12 mouse cellular contexts compared by ENCODE assay signal in the genomic region with DNA sequence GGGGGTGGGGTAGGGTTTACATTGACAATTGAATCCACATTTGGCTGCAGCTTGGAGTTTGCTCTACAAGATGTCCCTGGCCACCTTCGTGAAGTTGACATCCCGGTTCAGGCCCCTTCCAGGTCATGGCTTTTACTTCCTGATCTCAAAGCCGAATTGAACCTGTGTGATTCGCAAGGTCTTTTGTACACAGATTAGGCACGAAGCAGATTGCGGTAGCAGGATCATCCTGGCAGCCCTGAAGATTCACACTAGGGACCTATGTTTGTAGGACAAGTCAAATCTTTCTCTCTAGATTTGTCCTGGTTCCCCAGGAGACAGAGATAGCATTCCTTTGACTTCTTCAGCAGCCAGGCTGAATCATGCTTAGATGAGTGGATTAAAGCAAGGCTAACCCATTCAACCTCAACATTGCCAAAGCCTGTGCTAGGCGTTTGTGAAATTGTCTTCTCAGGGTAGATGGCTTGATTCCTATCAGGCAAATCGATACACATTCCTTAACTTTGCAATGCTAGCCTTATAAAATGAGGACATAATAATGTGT.
A peak's percentile ranks its signal among the peaks of the same experiment; 100 is the strongest.
DNase-seq lines count a peak whose midpoint lies in the region; ATAC-seq and TF ChIP-seq lines count a peak whose summit lies in the region.
"Had no signal": no experiment of that assay in that cellular context is flagged by ENCODE, and none has a peak within 500 bp of the region (broad histone marks: within the 10 kb centered on the region; RNA-seq: fewer than 3 reads in every experiment).

No protein-coding gene starts in this region.

- no peaks in the 10 kb centered on the region for H3K9me3 ChIP-seq in intestine, embryonic 14.5 days (ENCODE audit: control insufficient read depth, low read length)
- H3K9me3 ChIP-seq in intestine, postnatal 0 days (ENCODE audit: control insufficient read depth): no peaks in the 10 kb centered on the region
- H3K9me3 ChIP-seq in embryonic facial prominence, embryonic 14.5 days (ENCODE audit: control insufficient read depth, low read length): no peaks in the 10 kb centered on the region
- H3K9me3 ChIP-seq in hindbrain, embryonic 16.5 days (ENCODE audit: control insufficient read depth, low read length): no peaks in the 10 kb centered on the region
- no peaks in the 10 kb centered on the region for H3K9me3 ChIP-seq in midbrain, embryonic 16.5 days (replicated peaks; ENCODE audit: control insufficient read depth, low read length, poor library complexity, severe bottlenecking)

- TF ChIP-seq CTCF in intestine, postnatal 0 days (IDR thresholded peaks at IDR 0.05; ENCODE audit: low read depth): no peak

- H3K36me3 ChIP-seq in intestine, embryonic 14.5 days (ENCODE audit: control insufficient read depth, insufficient read depth, low read length): no peaks in the 10 kb centered on the region
- H3K36me3 ChIP-seq in intestine, postnatal 0 days (ENCODE audit: control insufficient read depth, insufficient read depth): no peaks in the 10 kb centered on the region
- no peaks in the 10 kb centered on the region for H3K36me3 ChIP-seq in embryonic facial prominence, embryonic 14.5 days (ENCODE audit: control insufficient read depth, insufficient read depth, low read length)
- H3K36me3 ChIP-seq in hindbrain, embryonic 16.5 days (ENCODE audit: control insufficient read depth, insufficient read depth, low read length): no peaks in the 10 kb centered on the region
- no peaks in the 10 kb centered on the region for H3K36me3 ChIP-seq in midbrain, embryonic 16.5 days (ENCODE audit: control insufficient read depth, insufficient read depth, low read length)

- peaks cover 18% of the 10 kb centered on the region; the same call in 1 of the 2 replicates for H3K4me1 ChIP-seq in intestine, embryonic 14.5 days (replicated peaks; ENCODE audit: control insufficient read depth, insufficient read depth, low read length)
- H3K4me1 ChIP-seq in intestine, postnatal 0 days (replicated peaks; ENCODE audit: control insufficient read depth, insufficient read depth, low read length): 0 out of 2 replicates have a peak, but pooled peaks cover 9% of the 10 kb centered on the region
- H3K4me1 ChIP-seq in embryonic facial prominence, embryonic 14.5 days (ENCODE audit: control insufficient read depth, insufficient read depth, low read length): peaks cover 33% of the 10 kb centered on the region
- peaks cover 16% of the 10 kb centered on the region for H3K4me1 ChIP-seq in hindbrain, embryonic 16.5 days (ENCODE audit: control insufficient read depth, insufficient read depth, low read depth, low read length)
- H3K4me1 ChIP-seq in midbrain, embryonic 16.5 days (ENCODE audit: control insufficient read depth, insufficient read depth, low read length): peaks cover 23% of the 10 kb centered on the region

- H3K27ac ChIP-seq in intestine, embryonic 14.5 days (ENCODE audit: low read depth): no peak overlapping the region
- no peak overlapping the region for H3K27ac ChIP-seq in intestine, postnatal 0 days (ENCODE audit: low read depth, low read length)
- H3K27ac ChIP-seq in embryonic facial prominence, embryonic 14.5 days (replicated peaks; ENCODE audit: low read depth, low read length): no peak overlapping the region
- H3K27ac ChIP-seq in hindbrain, embryonic 16.5 days (ENCODE audit: low read depth, low read length): no peak overlapping the region
- H3K27ac ChIP-seq in midbrain, embryonic 16.5 days (ENCODE audit: low read length): no peak overlapping the region

- peak overlapping the region; percentile 64; the same call in 1 of the 2 replicates for H3K4me2 ChIP-seq in intestine, embryonic 14.5 days (ENCODE audit: low read length)
- H3K4me2 ChIP-seq in intestine, postnatal 0 days (replicated peaks; ENCODE audit: low read depth): no peak overlapping the region
- H3K4me2 ChIP-seq in embryonic facial prominence, embryonic 14.5 days (ENCODE audit: low read depth, low read length): peak overlapping the region; percentile 66; the same call in 1 of the 2 replicates
- peak overlapping the region; percentile 82 for H3K4me2 ChIP-seq in hindbrain, embryonic 16.5 days (ENCODE audit: low read length)
- H3K4me2 ChIP-seq in midbrain, embryonic 16.5 days (ENCODE audit: low read length): peak overlapping the region; percentile 17; the same call in 1 of the 2 replicates

- ATAC-seq in intestine, embryonic 14.5 days (replicated peaks; ENCODE audit: low FRiP score, low TSS enrichment, low read depth): no peak
- no peak for ATAC-seq in intestine, postnatal 0 days
- ATAC-seq in embryonic facial prominence, embryonic 14.5 days (ENCODE audit: low read depth): no peak
- ATAC-seq in hindbrain, embryonic 16.5 days: no peak
- ATAC-seq in midbrain, embryonic 16.5 days: no peak

- 42% methylated on average over 8 of the region's 8 CpGs for WGBS in intestine, embryonic 14.5 days
- 48% methylated on average over 8 of the region's 8 CpGs for WGBS in intestine, postnatal 0 days
- 38% methylated on average over 8 of the region's 8 CpGs for WGBS in embryonic facial prominence, embryonic 14.5 days
- WGBS in hindbrain, embryonic 16.5 days: 19% methylated on average over 8 of the region's 8 CpGs
- WGBS in midbrain, embryonic 16.5 days: 8% methylated on average over 8 of the region's 8 CpGs

- H3K4me3 ChIP-seq in intestine, embryonic 14.5 days (ENCODE audit: low read depth, low read length): no peak overlapping the region
- no peak overlapping the region for H3K4me3 ChIP-seq in intestine, postnatal 0 days (ENCODE audit: low read depth, low read length)
- no peak overlapping the region for H3K4me3 ChIP-seq in embryonic facial prominence, embryonic 14.5 days (ENCODE audit: low read depth, low read length)
- H3K4me3 ChIP-seq in hindbrain, embryonic 16.5 days (ENCODE audit: low read length): no peak overlapping the region
- no peak overlapping the region for H3K4me3 ChIP-seq in midbrain, embryonic 16.5 days (ENCODE audit: low read depth, low read length)

- H3K27me3 ChIP-seq in intestine, embryonic 14.5 days (replicated peaks; ENCODE audit: control insufficient read depth, insufficient read depth, low read length): no peaks in the 10 kb centered on the region
- H3K27me3 ChIP-seq in intestine, postnatal 0 days (replicated peaks; ENCODE audit: control insufficient read depth, insufficient read depth, low read length): no peaks in the 10 kb centered on the region
- no peaks in the 10 kb centered on the region for H3K27me3 ChIP-seq in embryonic facial prominence, embryonic 14.5 days (replicated peaks; ENCODE audit: control insufficient read depth, insufficient read depth, low read length)
- no peaks in the 10 kb centered on the region for H3K27me3 ChIP-seq in hindbrain, embryonic 16.5 days (replicated peaks; ENCODE audit: control insufficient read depth, insufficient read depth, low read length)
- no peaks in the 10 kb centered on the region for H3K27me3 ChIP-seq in midbrain, embryonic 16.5 days (ENCODE audit: control insufficient read depth, insufficient read depth, low read depth, low read length)
- H3K27me3 ChIP-seq: CH12.LX had no signal

- DNase-seq in intestine, embryonic 14.5 days (ENCODE audit: low spot score): no peak
- DNase-seq in embryonic facial prominence, embryonic 14.5 days (ENCODE audit: low spot score): no peak
- no peak for DNase-seq in cerebellum, adult 11-12 months
- DNase-seq in cerebellum, postnatal 10 days: no peak
- no peak for DNase-seq in spleen, adult 12 weeks (ENCODE audit: low spot score)
- DNase-seq: kidney, postnatal 4 days; lung, adult 18-20 months; thymus, adult 18-20 months had no signal

- H3K9ac ChIP-seq in intestine, embryonic 14.5 days (ENCODE audit: low read length): no peak overlapping the region
- H3K9ac ChIP-seq in intestine, postnatal 0 days (ENCODE audit: low read depth, low read length): no peak overlapping the region
- 0 out of 2 replicates have a peak overlapping the region, but pooled peaks have one; percentile 5 for H3K9ac ChIP-seq in embryonic facial prominence, embryonic 14.5 days (ENCODE audit: low read depth, low read length)
- no peak overlapping the region for H3K9ac ChIP-seq in hindbrain, embryonic 16.5 days (ENCODE audit: low read depth, low read length)
- H3K9ac ChIP-seq in midbrain, embryonic 16.5 days (ENCODE audit: low read depth, low read length): no peak overlapping the region
